Mouse (Mus musculus): ENCODE results near the gene Camk1g. TPM values are rescaled to one million over a fixed set of nuclear protein-coding genes. Genes with fewer than 3 reads are reported as not detected.

The Camk1g gene
- total RNA-seq, 2 experiments from 2014 or later: 41.7 to 47.6 TPM

- intact Hi-C loops (cut with DNase I): no loop called here
- Histone ChIP-seq H3K4me3 (no peak overlapping the region), H3K27ac (peak overlapping the region; percentile 76)
- no peak for TF ChIP-seq CTCF (IDR thresholded peaks at IDR 0.05)
- DNase-seq (ENCODE audit: extremely low spot score in 1 of 2, low spot score in 2 of 2): peak in 1 of 2 experiments; percentile 57
Measured at GRCm38 (mm10) chr1:193315705-193316357, 54.3 kb downstream of the Camk1g start.

GRCm38 (mm10) chr1:193311596-193311995, 58.5 kb downstream of the Camk1g start:
- H3K27ac ChIP-seq: no peak overlapping the region
- intact Hi-C loops (cut with DNase I): no loop called here
- TF ChIP-seq CTCF (IDR thresholded peaks at IDR 0.05): no peak
- no peak for DNase-seq (ENCODE audit: extremely low spot score in 1 of 2, low spot score in 2 of 2)
- no peak overlapping the region for H3K4me3 ChIP-seq

- Histone ChIP-seq H3K4me3 (no peak overlapping the region), H3K27ac (no peak overlapping the region)
- intact Hi-C loops (cut with DNase I): no loop called here
- no peak for DNase-seq (ENCODE audit: extremely low spot score in 1 of 2, low spot score in 2 of 2)
- no peak for TF ChIP-seq CTCF (IDR thresholded peaks at IDR 0.05)
Measured at GRCm38 (mm10) chr1:193310519-193311085, 59.5 kb downstream of the Camk1g start.

- no peak for TF ChIP-seq CTCF (IDR thresholded peaks at IDR 0.05)
- Histone ChIP-seq H3K4me3 (no peak overlapping the region), H3K27ac (no peak overlapping the region)
- intact Hi-C loops (cut with DNase I): no loop called here
- no peak for DNase-seq (ENCODE audit: extremely low spot score in 1 of 2, low spot score in 2 of 2)
Measured at GRCm38 (mm10) chr1:193309785-193310518, 60.1 kb downstream of the Camk1g start.

GRCm38 (mm10) chr1:193306832-193307231, 63.3 kb downstream of the Camk1g start:
- no peak for DNase-seq (ENCODE audit: extremely low spot score in 1 of 2, low spot score in 2 of 2)
- no peak overlapping the region for H3K27ac ChIP-seq
- no peak for TF ChIP-seq CTCF (IDR thresholded peaks at IDR 0.05)
- no peak overlapping the region for H3K4me3 ChIP-seq
- intact Hi-C loops (cut with DNase I): no loop called here

- Histone ChIP-seq H3K27ac (no peak overlapping the region), H3K4me3 (no peak overlapping the region)
- intact Hi-C loops (cut with DNase I): no loop called here
- no peak for DNase-seq (ENCODE audit: extremely low spot score in 1 of 2, low spot score in 2 of 2)
- no peak for TF ChIP-seq CTCF (IDR thresholded peaks at IDR 0.05)
Measured at GRCm38 (mm10) chr1:193305386-193305785, 64.7 kb downstream of the Camk1g start.

GRCm38 (mm10) chr1:193303096-193303495, 67.0 kb downstream of the Camk1g start:
- Histone ChIP-seq H3K27ac (no peak overlapping the region), H3K4me3 (no peak overlapping the region)
- intact Hi-C loops (cut with DNase I): no loop called here
- DNase-seq (ENCODE audit: extremely low spot score in 1 of 2, low spot score in 2 of 2): no peak
- TF ChIP-seq CTCF (IDR thresholded peaks at IDR 0.05): no peak

- Histone ChIP-seq H3K4me3 (no peak overlapping the region), H3K27ac (no peak overlapping the region)
- no peak for TF ChIP-seq CTCF (IDR thresholded peaks at IDR 0.05)
- intact Hi-C loops (cut with DNase I): no loop called here
- DNase-seq (ENCODE audit: extremely low spot score in 1 of 2, low spot score in 2 of 2): no peak
Measured at GRCm38 (mm10) chr1:193302093-193302405, 68.0 kb downstream of the Camk1g start.

GRCm38 (mm10) chr1:193301216-193302092, 68.6 kb downstream of the Camk1g start:
- no peak for TF ChIP-seq CTCF (IDR thresholded peaks at IDR 0.05)

GRCm38 (mm10) chr1:193299995-193300394, 70.1 kb downstream of the Camk1g start:
- DNase-seq (ENCODE audit: extremely low spot score in 1 of 2, low spot score in 2 of 2): no peak
- intact Hi-C loops (cut with DNase I): no loop called here
- no peak for TF ChIP-seq CTCF (IDR thresholded peaks at IDR 0.05)
- H3K4me3 ChIP-seq: no peak overlapping the region
- H3K27ac ChIP-seq: no peak overlapping the region

More at GRCm38 (mm10) chr1:193301216-193302092, 68.6 kb downstream of the Camk1g start:
- intact Hi-C loops (cut with DNase I): no loop called here
- no peak for DNase-seq (ENCODE audit: extremely low spot score in 1 of 2, low spot score in 2 of 2)
- no peak overlapping the region for H3K4me3 ChIP-seq
- no peak overlapping the region for H3K27ac ChIP-seq

GRCm38 (mm10) chr1:193298141-193298765, 71.8 kb downstream of the Camk1g start:
- H3K27ac ChIP-seq: no peak overlapping the region
- DNase-seq (ENCODE audit: extremely low spot score in 1 of 2, low spot score in 2 of 2): no peak
- H3K4me3 ChIP-seq: no peak overlapping the region
- intact Hi-C loops (cut with DNase I): no loop called here
- no peak for TF ChIP-seq CTCF (IDR thresholded peaks at IDR 0.05)

Other genes with a start within 250 kb of the Camk1g start
- 10 to 100 TPM; 20.9 to 25.5 TPM for gene Diexf, start 240.0 kb downstream of the Camk1g start, total RNA-seq (2021)
- gene Irf6, start 217.2 kb downstream of the Camk1g start, total RNA-seq (2021): 1 to 10 TPM in 1 of 2 experiments, under 1 TPM in 1; 0.68 to 1.1 TPM
- 1 to 10 TPM; 3.4 to 3.5 TPM for gene A130010J15Rik, start 202.3 kb downstream of the Camk1g start, total RNA-seq (2021)
- 1 to 10 TPM; 1.2 to 1.8 TPM for gene Traf3ip3, start 168.6 kb downstream of the Camk1g start, total RNA-seq (2021)
- 1 to 10 TPM in 1 of 2 experiments, under 1 TPM in 1; 0.97 to 1.1 TPM for gene Lamb3, start 162.6 kb downstream of the Camk1g start, total RNA-seq (2021)
- 10 to 100 TPM; 17.4 to 18.1 TPM for gene Hsd11b1, start 106.2 kb downstream of the Camk1g start, total RNA-seq (2021)
- 1 to 10 TPM; 6.0 to 7.3 TPM for gene G0s2, start 97.1 kb downstream of the Camk1g start, total RNA-seq (2021)